Mouse (Mus musculus) intestine, embryonic 14.5 days (tissue): ENCODE measurements around the gene Ttc34. TPM values are rescaled to one million over a fixed set of nuclear protein-coding genes. Genes with fewer than 3 reads are reported as not detected.

ENCODE experiments used
- ATAC-seq: fragments of 200-750 bp; cut with Nextera tagmentation; replicated peaks from 2 replicates; pipeline ENCODE4 v1.8.0; 2017; ENCODE audit warnings: low read depth, moderate number of reproducible peaks, moderate TSS enrichment, moderate library complexity; ENCODE audit not compliant: low FRiP score, low TSS enrichment
- DNase-seq: peaks from one replicate; pipeline ENCODE4 v3.0.0-alpha.2; 2018; ENCODE audit warnings: low spot score
- H3K27ac ChIP-seq: fragments of 300-500 bp; sonication (generic); 2 replicates; pipeline ENCODE4 v1.5.1; 2014; ENCODE audit warnings: low read depth, mild to moderate bottlenecking, control low read depth
- H3K27me3 ChIP-seq: fragments of 300-500 bp; sonication (generic); replicated peaks from 2 replicates; pipeline ENCODE4 v1.6.1; 2014; ENCODE audit warnings: low read length, control low read depth; ENCODE audit not compliant: control insufficient read depth, insufficient read depth
- H3K36me3 ChIP-seq: fragments of 300-500 bp; sonication (generic); 2 replicates; pipeline ENCODE4 v1.6.1; 2014; ENCODE audit warnings: low read length, control low read depth; ENCODE audit not compliant: control insufficient read depth, insufficient read depth
- H3K4me1 ChIP-seq: fragments of 300-500 bp; sonication (generic); replicated peaks from 2 replicates; pipeline ENCODE4 v1.6.1; 2014; ENCODE audit warnings: low read length, control low read depth, mixed read lengths; ENCODE audit not compliant: control insufficient read depth, insufficient read depth
- H3K4me2 ChIP-seq: fragments of 300-500 bp; sonication (generic); 2 replicates; pipeline ENCODE4 v1.6.1; 2014; ENCODE audit warnings: low read length
- H3K4me3 ChIP-seq: fragments of 300-500 bp; sonication (generic); 2 replicates; pipeline ENCODE4 v1.5.1; 2014; ENCODE audit warnings: low read depth, low read length, control low read depth, mixed read lengths
- H3K9ac ChIP-seq: fragments of 300-500 bp; sonication (generic); 2 replicates; pipeline ENCODE4 v1.6.1; 2014; ENCODE audit warnings: mild to moderate bottlenecking, low read length
- H3K9me3 ChIP-seq: fragments of 300-500 bp; sonication (generic); 2 replicates; pipeline ENCODE4 v1.6.1; 2016; ENCODE audit warnings: low read length, control low read depth; ENCODE audit not compliant: control insufficient read depth
- WGBS: fragments of 180-500 bp; shearing (Covaris S2); extraction: QIAGEN DNeasy Blood & Tissue Kit; methylation state at CpG from one replicate; pipeline ENCODE4 v1.1.7; 2014; 5-methylcytosine and 5-hydroxymethylcytosine counted together
- polyA plus RNA-seq: library from polyadenylated mRNA; unstranded; fragments of >200 nt; fragmentation: Nextera tagmentation; extraction: Ambion mirVana; gene quantifications from 2 replicates; pipeline ENCODE4 v1.2.1, GENCODE M21; 2014

Gene Ttc34
- polyA plus RNA-seq, 1 experiment from 2014 or later, result 0.30 TPM

DNA sequence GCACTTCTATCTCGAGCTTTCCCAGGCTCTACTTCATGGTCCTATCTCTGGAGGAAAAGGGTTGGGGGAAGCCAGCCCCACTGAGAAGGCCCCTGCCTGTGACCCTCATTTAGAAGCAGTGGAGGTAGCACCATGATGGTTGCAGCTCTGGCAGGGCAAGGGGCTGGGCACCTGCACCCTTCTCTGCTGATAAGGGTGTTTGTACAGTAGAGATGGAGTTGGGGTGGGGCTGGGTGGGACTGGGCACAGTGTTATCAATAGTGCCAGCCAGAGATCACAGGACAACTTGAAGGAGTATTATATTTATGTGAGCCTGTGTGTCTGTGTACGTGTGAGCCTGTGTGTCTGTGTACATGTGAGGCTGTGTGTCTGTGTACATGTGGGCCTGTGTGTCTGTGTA lies 74.4 kb downstream of the Ttc34 start:
- H3K4me2 ChIP-seq, result no peak overlapping the region
- no peaks in the 10 kb centered on the region for H3K27me3 ChIP-seq
- no peaks in the 10 kb centered on the region for H3K9me3 ChIP-seq
- DNase-seq (no peak), ATAC-seq (no peak)
- H3K4me1 ChIP-seq, result peaks cover 16% of the 10 kb centered on the region
- no peak overlapping the region for H3K27ac ChIP-seq
- H3K9ac ChIP-seq, result no peak overlapping the region
- WGBS, result 58% methylated on average over 2 of the region's 2 CpGs
- H3K36me3 ChIP-seq, result no peaks in the 10 kb centered on the region
- no peak overlapping the region for H3K4me3 ChIP-seq

DNA sequence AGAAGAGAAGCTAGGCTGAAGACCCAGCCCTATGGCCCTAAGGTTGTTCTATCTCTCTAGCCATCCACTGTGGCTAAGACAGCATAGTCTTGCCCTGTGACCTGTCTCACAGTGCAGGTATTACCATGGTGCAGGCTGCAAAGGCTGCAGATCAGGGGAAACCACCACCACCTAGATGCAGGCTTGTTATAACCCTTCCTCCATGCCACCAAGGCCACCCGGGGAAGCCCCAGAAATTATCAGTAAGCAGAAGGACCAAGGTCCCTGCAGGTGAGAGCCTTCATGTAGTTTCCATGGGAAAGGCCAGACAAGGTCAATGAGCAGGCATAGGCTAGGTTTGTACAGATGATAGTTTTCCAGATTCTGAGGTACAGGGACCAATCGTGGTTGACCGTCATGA lies 76.6 kb downstream of the Ttc34 start:
- DNase-seq (no peak), ATAC-seq (no peak)
- no peaks in the 10 kb centered on the region for H3K9me3 ChIP-seq
- H3K4me2 ChIP-seq, result no peak overlapping the region
- H3K27me3 ChIP-seq, result no peaks in the 10 kb centered on the region
- peaks cover 12% of the 10 kb centered on the region for H3K4me1 ChIP-seq
- H3K4me3 ChIP-seq, result no peak overlapping the region
- H3K36me3 ChIP-seq, result no peaks in the 10 kb centered on the region
- no peak overlapping the region for H3K9ac ChIP-seq
- WGBS, result 86% methylated on average over 3 of the region's 3 CpGs
- H3K27ac ChIP-seq, result no peak overlapping the region

GRCm38 (mm10) chr4:154914252-154914651 lies 77.0 kb downstream of the Ttc34 start:
- peaks cover 12% of the 10 kb centered on the region for H3K4me1 ChIP-seq
- no peaks in the 10 kb centered on the region for H3K36me3 ChIP-seq
- WGBS, result 89% methylated on average over 4 of the region's 4 CpGs
- H3K9me3 ChIP-seq, result no peaks in the 10 kb centered on the region
- no peak overlapping the region for H3K4me2 ChIP-seq
- no peak overlapping the region for H3K4me3 ChIP-seq
- H3K9ac ChIP-seq, result no peak overlapping the region
- no peaks in the 10 kb centered on the region for H3K27me3 ChIP-seq
- H3K27ac ChIP-seq, result no peak overlapping the region
- ATAC-seq (no peak), DNase-seq (no peak)

DNA sequence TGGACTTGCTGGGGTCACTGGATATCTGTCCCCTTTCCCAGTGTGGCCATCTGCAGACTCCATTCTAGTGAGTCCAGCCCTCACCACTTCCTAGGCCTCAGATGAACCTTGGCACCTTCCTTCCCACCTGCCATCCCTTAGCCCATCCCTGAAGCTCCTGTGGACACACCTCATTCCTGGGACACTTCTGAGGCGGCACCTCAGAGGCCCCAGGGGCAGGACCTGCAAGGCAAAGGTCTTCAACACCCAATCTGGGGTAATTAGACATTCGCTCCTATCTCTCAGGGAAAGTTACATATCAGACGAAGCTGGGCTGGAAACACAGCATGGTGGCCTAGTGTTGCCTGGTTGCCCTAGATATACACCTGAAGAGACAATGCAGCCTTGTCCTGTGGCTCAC lies 77.4 kb downstream of the Ttc34 start:
- no peak overlapping the region for H3K9ac ChIP-seq
- 62% methylated on average over 3 of the region's 3 CpGs for WGBS
- H3K4me3 ChIP-seq, result no peak overlapping the region
- peaks cover 12% of the 10 kb centered on the region for H3K4me1 ChIP-seq
- H3K27ac ChIP-seq, result no peak overlapping the region
- no peak for DNase-seq
- no peaks in the 10 kb centered on the region for H3K9me3 ChIP-seq
- no peaks in the 10 kb centered on the region for H3K27me3 ChIP-seq
- no peaks in the 10 kb centered on the region for H3K36me3 ChIP-seq
- H3K4me2 ChIP-seq, result no peak overlapping the region
- ATAC-seq, result peak; percentile 71; the same call in 1 of the 2 replicates

GRCm38 (mm10) chr4:154915286-154915685 lies 78.0 kb downstream of the Ttc34 start:
- no peaks in the 10 kb centered on the region for H3K9me3 ChIP-seq
- 79% methylated on average over 10 of the region's 10 CpGs for WGBS
- ATAC-seq, result no peak
- no peaks in the 10 kb centered on the region for H3K36me3 ChIP-seq
- H3K27ac ChIP-seq, result no peak overlapping the region
- H3K9ac ChIP-seq, result no peak overlapping the region
- H3K4me1 ChIP-seq, result peaks cover 12% of the 10 kb centered on the region
- H3K4me3 ChIP-seq, result no peak overlapping the region
- no peaks in the 10 kb centered on the region for H3K27me3 ChIP-seq
- H3K4me2 ChIP-seq, result no peak overlapping the region
- DNase-seq, result no peak

DNA sequence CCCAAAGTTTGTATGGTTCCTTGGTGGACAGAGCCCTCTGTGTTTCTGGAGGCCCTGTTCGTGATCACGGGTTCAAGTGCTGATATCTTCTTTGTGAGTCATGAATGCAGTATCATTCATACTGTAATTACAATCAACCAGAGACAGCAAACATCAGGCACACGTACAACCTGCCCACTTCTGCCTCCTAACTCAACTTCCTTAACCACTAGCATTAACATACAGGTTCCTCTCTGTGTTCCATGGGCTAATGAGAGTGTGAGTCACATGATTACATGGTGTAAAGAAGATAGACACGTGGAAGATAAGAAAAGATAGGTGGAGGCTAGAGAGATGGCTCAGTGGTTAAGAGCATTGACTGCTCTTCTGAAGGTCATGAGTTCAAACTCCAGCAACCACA lies 79.4 kb downstream of the Ttc34 start:
- Histone ChIP-seq H3K27me3 (no peaks in the 10 kb centered on the region), H3K27ac (no peak overlapping the region), H3K4me2 (no peak overlapping the region), H3K9me3 (no peaks in the 10 kb centered on the region), H3K9ac (no peak overlapping the region), H3K4me3 (no peak overlapping the region), H3K4me1 (peaks cover under 1% of the 10 kb centered on the region; the same call in 1 of the 2 replicates), H3K36me3 (no peaks in the 10 kb centered on the region)
- no peak for DNase-seq
- WGBS, result 84% methylated on average over 4 of the region's 4 CpGs
- no peak for ATAC-seq

Other genes starting within 250 kb of the Ttc34 start
- gene Prdm16, start 200.6 kb upstream of the Ttc34 start, polyA plus RNA-seq, result 14.2 and 19.7 TPM in 2 replicates
- gene Actrt2, start 169.6 kb upstream of the Ttc34 start, polyA plus RNA-seq, result not detected in 2 replicates
- gene Mmel1, start 32.1 kb downstream of the Ttc34 start, polyA plus RNA-seq, result not detected in 2 replicates
- gene Fam213b, start 61.7 kb downstream of the Ttc34 start, polyA plus RNA-seq, result 37.1 and 39.8 TPM in 2 replicates
- 1.5 and 1.6 TPM in 2 replicates for gene Tnfrsf14, start 91.1 kb downstream of the Ttc34 start, polyA plus RNA-seq
- gene Hes5, start 123.5 kb downstream of the Ttc34 start, polyA plus RNA-seq, result 1.8 and 2.3 TPM in 2 replicates
- gene Pank4, start 126.7 kb downstream of the Ttc34 start, polyA plus RNA-seq, result 45.4 and 46.7 TPM in 2 replicates
- gene Plch2, start 219.3 kb downstream of the Ttc34 start, polyA plus RNA-seq, result 12.8 and 13.3 TPM in 2 replicates
- 6.5 and 8.9 TPM in 2 replicates for gene Pex10, start 229.6 kb downstream of the Ttc34 start, polyA plus RNA-seq
- 188 and 191 TPM in 2 replicates for gene Rer1, start 248.9 kb downstream of the Ttc34 start, polyA plus RNA-seq
- 3.8 and 5.5 TPM in 2 replicates for gene Morn1, start 249.1 kb downstream of the Ttc34 start, polyA plus RNA-seq